Mouse (Mus musculus): ENCODE data around the gene Cnn1. TPM values are rescaled to one million over a fixed set of nuclear protein-coding genes. Genes with fewer than 3 reads are reported as not detected.
"Not testable (repeated sequence)": the region's sequence is repeated elsewhere in the genome, so short reads cannot be mapped to it uniquely, and the experiment has no call there.

Gene Cnn1
- polyA plus RNA-seq, 1 experiment: 296 TPM

GRCm38 (mm10) chr9:22070791-22071573, 28.0 kb upstream of the Cnn1 start, which contains the start of the genes Gm49318 and Zfp653:
Gm49318 (minus strand) TSS chr9:22071259.
Zfp653 (minus strand) TSS chr9:22071376.
- under 1% methylated on average over 79 of the region's 87 CpGs for WGBS
- DNase-seq (ENCODE audit: low read depth, low spot score): peak; percentile 84

GRCm38 (mm10) chr9:22072276-22072675, 26.7 kb upstream of the Cnn1 start:
- no peak for DNase-seq (ENCODE audit: low read depth, low spot score)
- WGBS: 87% methylated on average over 4 of the region's 4 CpGs

GRCm38 (mm10) chr9:22075778-22076177, 23.2 kb upstream of the Cnn1 start:
- WGBS: 76% methylated on average over 5 of the region's 5 CpGs
- DNase-seq (ENCODE audit: low read depth, low spot score): not testable (repeated sequence)

- DNase-seq (ENCODE audit: low read depth, low spot score): no peak
- 95% methylated on average over 23 of the region's 23 CpGs for WGBS
These were observed 22.8 kb upstream of the Cnn1 start for GRCm38 (mm10) chr9:22076223-22076622.

GRCm38 (mm10) chr9:22084667-22085021, 14.4 kb upstream of the Cnn1 start:
- DNase-seq (ENCODE audit: low read depth, low spot score): no peak
- WGBS: 10% methylated on average over 4 of the region's 4 CpGs

GRCm38 (mm10) chr9:22085022-22085834, 13.8 kb upstream of the Cnn1 start, which contains the start of gene Ecsit:
Ecsit (minus strand) TSS chr9:22085438.
- under 1% methylated on average over 48 of the region's 48 CpGs for WGBS

GRCm38 (mm10) chr9:22086012-22086411, 13.0 kb upstream of the Cnn1 start:
- no peak for DNase-seq (ENCODE audit: low read depth, low spot score)
- WGBS: 66% methylated on average over 6 of the region's 6 CpGs

More at GRCm38 (mm10) chr9:22085022-22085834, 13.8 kb upstream of the Cnn1 start, which contains the start of gene Ecsit:
- DNase-seq (ENCODE audit: low read depth, low spot score): peak; percentile 96

- WGBS: 85% methylated on average over 2 of the region's 2 CpGs
- no peak for DNase-seq (ENCODE audit: low read depth, low spot score)
These were observed 11.9 kb upstream of the Cnn1 start for GRCm38 (mm10) chr9:22087034-22087618.

- WGBS: 98% methylated on average over 7 of the region's 7 CpGs
- no peak for DNase-seq (ENCODE audit: low read depth, low spot score)
These were observed 9.7 kb upstream of the Cnn1 start for GRCm38 (mm10) chr9:22089281-22089680.

- DNase-seq (ENCODE audit: low read depth, low spot score): no peak
- 75% methylated on average over 7 of the region's 7 CpGs for WGBS
These were observed 9.0 kb upstream of the Cnn1 start for GRCm38 (mm10) chr9:22089986-22090385.

- 62% methylated on average over 6 of the region's 6 CpGs for WGBS
- no peak for DNase-seq (ENCODE audit: low read depth, low spot score)
These were observed 6.3 kb upstream of the Cnn1 start for GRCm38 (mm10) chr9:22092746-22093145.

GRCm38 (mm10) chr9:22095854-22096307, 3.1 kb upstream of the Cnn1 start:
- WGBS: 1% methylated on average over 24 of the region's 24 CpGs
- no peak for DNase-seq (ENCODE audit: low read depth, low spot score)

- DNase-seq (ENCODE audit: low read depth, low spot score): no peak
- WGBS: 6% methylated on average over 18 of the region's 18 CpGs
These were observed 906 bp downstream of the Cnn1 start for GRCm38 (mm10) chr9:22099922-22100321.

GRCm38 (mm10) chr9:22108194-22108593, 9.2 kb downstream of the Cnn1 start:
- no peak for DNase-seq (ENCODE audit: low read depth, low spot score)
- WGBS: 88% methylated on average over 9 of the region's 9 CpGs

GRCm38 (mm10) chr9:22115635-22116034, 16.6 kb downstream of the Cnn1 start:
- WGBS: 74% methylated on average over 4 of the region's 4 CpGs
- no peak for DNase-seq (ENCODE audit: low read depth, low spot score)

- no peak for DNase-seq (ENCODE audit: low read depth, low spot score)
- 8% methylated on average over 15 of the region's 15 CpGs for WGBS
These were observed 17.1 kb downstream of the Cnn1 start for GRCm38 (mm10) chr9:22116086-22116485.

GRCm38 (mm10) chr9:22116740-22117426, 17.9 kb downstream of the Cnn1 start, which contains the start of gene Elof1:
Elof1 (minus strand) TSS chr9:22117172.
- peak; percentile 91 for DNase-seq (ENCODE audit: low read depth, low spot score)

GRCm38 (mm10) chr9:22117754-22118456, 18.9 kb downstream of the Cnn1 start:
- peak; percentile 57 for DNase-seq (ENCODE audit: low read depth, low spot score)
- WGBS: 29% methylated on average over 10 of the region's 10 CpGs

More at GRCm38 (mm10) chr9:22116740-22117426, 17.9 kb downstream of the Cnn1 start, which contains the start of gene Elof1:
- WGBS: under 1% methylated on average over 52 of the region's 52 CpGs

GRCm38 (mm10) chr9:22119543-22119942, 20.5 kb downstream of the Cnn1 start:
- no peak for DNase-seq (ENCODE audit: low read depth, low spot score)
- WGBS: 91% methylated on average over 4 of the region's 4 CpGs
